Mouse (Mus musculus) CD4-positive, CD25-positive, alpha-beta regulatory T cell, adult 2 months (primary cell): Measurements from ENCODE around the gene Zfp445.
A peak's percentile ranks its signal among the peaks of the same experiment; 100 is the strongest.
"Not testable (repeated sequence)": the region's sequence is repeated elsewhere in the genome, so short reads cannot be mapped to it uniquely, and the experiment has no call there.

ENCODE experiments used
- DNase-seq: peaks from one replicate; pipeline ENCODE4 v3.0.0-alpha.2; 2012; ENCODE audit warnings: low read depth, low spot score

Zfp445 gene

DNA sequence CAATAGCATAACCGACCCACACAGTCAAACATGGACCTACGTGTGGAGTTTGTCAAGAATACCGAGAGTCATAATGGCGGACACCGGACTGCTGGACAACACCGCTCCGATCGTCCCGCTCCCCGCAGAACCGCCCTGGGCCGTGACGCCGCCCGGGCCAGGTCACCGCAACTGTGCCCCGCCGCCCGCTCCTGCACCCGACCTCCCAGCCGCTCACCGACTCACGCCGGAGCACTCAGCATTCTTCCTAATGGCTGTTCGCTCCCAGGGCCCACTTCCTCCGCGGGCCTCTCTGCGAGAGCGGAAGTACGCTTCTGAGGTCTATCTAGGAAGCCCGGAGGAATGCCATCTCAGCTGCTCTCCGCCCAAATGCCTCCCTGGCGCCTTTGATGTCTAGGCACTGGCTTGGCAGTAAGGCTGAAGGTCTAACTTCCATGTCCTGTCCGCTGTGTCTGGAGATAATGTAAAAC, at the start of gene Zfp445:
Zfp445 (minus strand) TSS at position 310 of the 470 bp plus-strand sequence.
- DNase-seq: peak; percentile 92

DNA sequence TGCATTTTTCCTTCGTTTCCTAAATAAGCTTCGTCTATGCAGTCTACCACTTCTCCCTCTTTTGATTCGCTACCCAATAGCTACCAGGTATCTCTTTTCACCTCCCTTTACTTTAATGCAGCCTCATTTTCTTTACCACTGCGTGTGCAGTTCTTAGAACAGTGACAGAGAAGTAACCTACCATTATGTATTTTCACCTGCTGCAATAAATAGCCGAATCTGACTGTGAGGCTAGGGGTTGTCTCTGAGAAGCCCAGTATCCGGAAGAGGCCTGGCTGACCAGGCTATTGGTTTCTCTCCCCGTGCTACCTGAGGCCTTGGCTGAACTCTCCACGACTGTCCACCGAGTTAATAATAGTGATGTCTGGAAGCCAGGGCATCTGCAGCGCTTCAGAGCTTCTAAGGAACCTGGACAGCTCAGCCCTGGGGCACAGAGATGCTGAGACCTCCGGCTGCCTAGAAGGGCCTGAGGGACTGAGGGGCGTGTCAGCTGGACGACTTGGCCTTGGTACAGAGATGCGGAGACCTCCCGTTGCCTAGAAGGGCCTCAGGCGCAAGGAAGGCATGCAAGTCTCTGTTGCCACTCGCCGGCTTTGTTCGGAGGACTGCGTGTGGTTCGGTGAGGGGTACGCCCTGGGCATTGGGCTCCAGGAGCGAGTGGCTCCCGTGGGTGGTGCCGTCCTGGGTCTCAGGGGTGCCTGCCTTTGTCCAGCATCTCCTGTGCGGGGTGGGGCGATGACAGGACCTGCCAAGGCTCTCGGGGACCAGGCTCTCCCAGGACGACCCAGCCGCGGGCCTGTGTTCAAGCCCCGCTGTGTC, 37.1 kb upstream of the Zfp445 start:
- no peak for DNase-seq

DNA sequence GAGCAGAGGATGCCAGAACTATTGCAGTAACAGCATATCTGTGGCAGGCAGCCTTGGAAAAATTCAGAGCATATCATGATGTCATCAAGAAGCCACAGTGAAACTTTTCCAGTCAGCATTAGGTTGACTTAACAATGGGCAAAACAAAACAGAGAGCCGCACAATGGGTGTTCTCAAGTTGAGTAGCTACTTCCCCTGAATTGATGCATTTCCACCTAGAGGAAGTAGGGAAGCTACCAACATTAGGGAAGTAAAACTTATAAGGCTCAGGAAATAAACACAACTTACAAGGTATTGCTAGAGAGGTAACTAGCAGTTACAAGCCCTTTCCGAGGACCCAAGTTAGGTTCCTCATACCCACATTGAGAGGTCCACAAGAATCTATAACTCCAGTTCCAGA, 35.2 kb upstream of the Zfp445 start:
- no peak for DNase-seq

DNA sequence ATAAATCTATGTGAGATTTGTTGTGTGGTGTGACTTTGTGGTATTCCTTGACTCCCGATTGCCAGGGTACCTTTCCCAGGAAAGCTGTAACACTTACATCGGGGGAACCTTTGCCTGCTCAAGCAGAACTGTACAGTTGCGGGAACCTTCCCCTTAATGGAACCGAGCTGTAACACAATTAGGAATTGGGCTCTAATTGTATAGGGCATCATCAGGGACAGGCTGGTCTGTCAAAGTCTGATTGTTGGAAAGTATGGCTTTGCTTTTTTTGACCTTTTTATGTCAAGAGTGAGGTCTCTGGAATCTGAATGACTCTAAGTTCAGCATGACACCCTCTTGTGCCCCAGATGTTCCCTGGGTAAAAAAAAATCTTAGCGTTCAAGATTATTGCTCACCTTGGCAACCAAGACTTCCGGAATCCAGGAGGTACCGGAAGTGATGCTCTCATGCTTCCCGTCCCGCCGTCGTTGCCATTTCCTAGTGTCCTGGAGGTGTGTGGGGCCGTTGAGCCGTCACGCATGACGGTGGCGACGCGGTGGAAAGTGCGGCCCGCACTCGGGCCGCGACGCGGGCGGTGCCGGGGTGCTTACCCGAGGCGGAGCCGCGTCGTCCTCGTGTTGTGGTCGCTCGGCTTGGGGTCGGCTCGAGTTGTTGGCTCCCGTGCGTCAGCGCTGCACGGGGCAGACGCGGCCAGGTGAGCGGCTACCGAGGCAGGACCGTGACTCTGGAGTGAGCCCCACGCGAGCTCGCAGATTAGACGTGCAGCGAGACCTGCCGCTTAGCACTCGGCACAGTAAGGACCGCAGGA, 20.8 kb upstream of the Zfp445 start:
- peak; percentile 89 for DNase-seq

DNA sequence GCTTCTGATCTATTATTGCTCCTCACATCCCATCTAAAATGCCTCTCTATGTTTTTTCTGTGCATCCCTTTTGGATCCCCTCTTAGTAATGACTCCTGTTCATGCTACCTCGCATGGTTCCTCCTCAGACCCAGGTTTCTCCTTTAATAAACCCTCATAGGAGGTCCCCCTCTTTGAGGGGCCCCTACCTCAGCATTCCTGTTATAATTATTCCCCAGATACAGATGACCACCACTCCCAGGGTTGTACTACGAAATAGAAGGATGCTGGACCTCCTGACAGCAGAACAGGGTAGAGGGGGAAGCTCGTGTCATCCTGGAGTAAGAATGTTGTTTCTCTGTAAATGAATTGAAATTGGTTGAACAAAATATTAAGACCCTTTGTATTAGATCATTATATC, 19.6 kb upstream of the Zfp445 start, which contains the start of gene Zkscan7:
Zkscan7 (plus strand) TSS at position 301 of the 400 bp plus-strand sequence.
- no peak for DNase-seq

DNA sequence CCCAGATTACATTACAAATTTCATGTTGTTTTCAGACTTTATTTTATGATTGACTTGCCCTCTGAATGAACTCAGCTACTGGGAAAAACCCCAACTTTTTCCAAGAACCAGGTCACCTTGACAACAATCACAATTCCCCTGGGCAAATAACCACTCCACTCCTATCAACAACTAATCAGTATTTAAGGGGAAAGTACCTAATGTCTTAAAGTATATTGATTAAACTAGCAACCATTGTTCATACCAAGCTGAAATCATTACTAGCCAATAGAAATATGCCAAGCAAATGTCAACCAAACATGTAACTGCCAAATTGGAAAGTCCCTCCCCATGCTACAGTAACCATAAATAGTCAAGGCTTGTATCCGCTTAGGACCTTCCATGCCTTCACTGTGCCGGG, 9.3 kb upstream of the Zfp445 start:
- peak; percentile 27 for DNase-seq

DNA sequence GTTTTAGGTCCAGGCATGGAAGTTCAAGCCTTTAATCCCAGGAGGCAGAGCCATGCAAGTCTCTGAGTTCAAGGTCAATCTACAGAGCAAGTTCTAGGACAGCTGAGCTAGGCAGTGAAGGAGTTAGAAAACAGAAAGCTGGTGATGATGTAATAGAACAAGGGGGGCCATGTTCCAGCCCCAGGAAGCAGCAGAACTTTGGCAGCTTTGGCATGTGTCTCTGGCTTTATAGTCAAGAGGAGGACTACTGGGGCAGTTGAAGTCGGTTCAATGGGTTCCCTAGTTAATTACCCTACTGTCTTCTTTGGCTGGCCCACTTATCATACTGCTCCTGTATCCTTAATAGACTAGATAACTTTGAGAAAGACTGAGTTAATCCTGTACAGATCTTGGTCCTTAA, 8.8 kb upstream of the Zfp445 start:
- DNase-seq: no peak

DNA sequence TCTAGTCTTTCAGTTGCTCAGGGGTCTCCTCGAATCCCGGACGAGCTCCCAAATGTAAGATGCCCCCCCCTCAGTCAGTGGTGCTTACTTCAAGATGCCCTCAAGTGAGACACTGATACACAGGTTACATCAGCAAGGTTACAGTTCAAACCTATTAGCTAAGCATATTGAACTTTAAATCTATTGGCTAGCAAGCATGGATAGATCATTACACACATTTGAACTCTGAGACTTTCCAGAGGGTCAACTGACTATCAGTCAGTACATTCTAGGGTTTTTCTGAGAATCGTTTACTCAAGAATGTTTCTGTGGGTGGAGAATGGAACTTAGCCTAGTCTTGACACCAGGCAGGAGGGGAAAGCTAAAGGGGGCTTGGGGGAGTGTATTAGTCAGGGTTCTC, 6.8 kb upstream of the Zfp445 start:
- no peak for DNase-seq

DNA sequence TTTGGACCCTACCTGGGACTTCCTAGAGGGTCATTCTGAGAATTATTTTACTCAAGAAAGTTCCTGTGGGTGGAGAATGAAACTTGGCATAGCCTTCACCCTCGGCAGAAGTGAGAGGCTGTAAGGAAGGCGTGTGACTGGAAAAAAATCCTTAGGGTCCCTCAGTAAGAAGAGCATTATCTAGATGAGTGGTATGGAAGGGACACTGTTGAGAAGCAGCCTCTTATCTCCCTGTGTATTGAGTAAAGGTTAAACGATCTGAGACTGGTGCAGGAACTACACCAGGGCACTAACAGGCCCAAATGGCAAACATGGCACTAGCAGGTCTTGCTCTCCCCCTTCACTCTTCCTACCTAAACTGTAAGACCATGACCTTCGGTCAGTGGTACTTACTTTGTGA, 386 bp upstream of the Zfp445 start:
- no peak for DNase-seq

DNA sequence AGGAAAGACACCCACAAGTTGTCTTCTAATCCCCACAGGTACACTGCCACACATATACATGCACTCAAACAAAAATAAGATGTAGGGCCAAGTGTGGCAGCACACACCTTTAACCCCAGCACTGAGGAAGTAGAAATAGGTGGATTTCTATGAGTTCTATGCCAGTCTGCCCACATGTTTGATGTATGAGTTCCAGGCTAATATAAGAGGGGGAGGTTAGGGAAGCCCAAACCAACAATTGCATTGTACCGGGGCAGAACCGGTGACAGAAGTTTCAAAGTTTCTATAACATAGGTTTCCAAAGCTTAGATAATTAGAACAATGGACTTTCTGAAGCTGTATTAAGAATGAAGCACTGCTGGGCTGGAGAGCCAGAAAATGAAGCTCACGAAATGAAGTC, 958 bp downstream of the Zfp445 start:
- peak; percentile 7 for DNase-seq

DNA sequence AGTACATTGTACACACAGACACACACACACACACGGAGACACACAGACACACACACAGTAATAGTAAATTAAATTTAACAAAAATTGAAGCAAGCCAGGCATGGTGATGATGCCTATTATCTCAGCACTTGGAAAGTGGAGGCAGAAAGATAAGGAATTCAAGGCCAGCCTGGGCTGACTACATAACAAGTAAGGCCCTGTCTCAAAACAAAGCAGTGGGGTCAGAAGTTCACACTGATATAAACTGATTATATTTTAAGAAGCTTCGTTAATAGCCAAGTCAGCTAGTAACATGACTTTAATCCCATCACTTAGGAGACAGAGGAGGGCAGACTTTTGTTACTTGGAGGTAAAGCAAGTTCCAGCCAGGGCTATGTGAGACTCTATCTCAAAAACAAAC, 2.1 kb downstream of the Zfp445 start:
- DNase-seq: no peak

DNA sequence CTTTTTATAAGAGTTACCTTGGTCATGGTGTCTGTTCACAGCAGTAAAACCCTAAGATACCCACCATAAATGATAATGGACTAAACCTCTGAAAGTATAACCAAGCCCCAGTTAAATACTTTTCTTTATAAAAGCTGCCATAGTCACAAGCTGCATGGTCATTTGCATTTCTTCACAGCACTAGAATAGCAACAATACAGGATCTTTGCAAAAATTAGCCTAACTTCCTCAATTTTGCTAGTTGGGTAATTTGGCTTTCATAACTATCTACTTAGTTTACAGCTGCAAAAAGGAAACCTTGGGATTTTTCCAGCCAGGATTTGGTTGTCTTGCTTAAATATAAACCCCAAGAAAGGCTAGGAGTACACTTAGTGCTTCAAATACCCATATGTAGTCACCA, 5.1 kb downstream of the Zfp445 start:
- no peak for DNase-seq

DNA sequence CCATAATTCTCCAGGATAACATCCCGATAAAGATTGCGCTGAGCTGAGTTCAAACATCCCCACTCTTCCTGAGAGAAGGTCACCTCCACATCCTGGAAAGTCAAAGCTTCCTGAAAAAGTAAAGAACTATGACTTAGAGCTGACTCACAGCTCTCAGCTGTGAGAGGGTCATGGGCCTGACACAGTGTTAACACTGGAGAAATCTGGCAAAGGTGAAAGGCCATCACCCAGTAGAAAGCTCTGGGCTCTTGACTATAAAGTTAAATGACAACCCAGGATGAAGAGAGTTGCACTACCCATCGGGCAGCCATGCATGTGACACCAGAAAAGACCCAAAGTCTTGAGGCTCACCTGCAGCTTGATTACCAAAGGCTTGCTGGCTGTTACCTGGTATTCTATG, 9.1 kb downstream of the Zfp445 start:
- no peak for DNase-seq

DNA sequence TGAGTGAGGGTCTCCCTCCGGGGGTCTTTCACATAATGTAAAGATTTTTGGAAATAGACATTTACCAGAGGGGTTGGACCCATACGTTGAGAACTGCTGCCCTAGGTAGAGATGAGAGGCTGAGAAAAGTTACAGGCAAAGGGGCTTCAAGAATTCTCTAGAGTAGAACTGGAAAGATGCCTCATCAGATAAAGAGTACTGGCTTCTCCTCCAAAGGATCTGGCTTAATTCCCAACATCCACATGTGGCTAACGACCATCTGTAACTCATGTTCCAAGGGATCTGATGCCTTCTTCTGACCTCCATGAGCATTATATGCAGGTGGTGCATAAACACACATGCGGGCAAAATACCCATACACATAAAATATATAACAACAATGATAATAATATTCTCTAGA, 10.2 kb downstream of the Zfp445 start:
- DNase-seq: no peak

DNA sequence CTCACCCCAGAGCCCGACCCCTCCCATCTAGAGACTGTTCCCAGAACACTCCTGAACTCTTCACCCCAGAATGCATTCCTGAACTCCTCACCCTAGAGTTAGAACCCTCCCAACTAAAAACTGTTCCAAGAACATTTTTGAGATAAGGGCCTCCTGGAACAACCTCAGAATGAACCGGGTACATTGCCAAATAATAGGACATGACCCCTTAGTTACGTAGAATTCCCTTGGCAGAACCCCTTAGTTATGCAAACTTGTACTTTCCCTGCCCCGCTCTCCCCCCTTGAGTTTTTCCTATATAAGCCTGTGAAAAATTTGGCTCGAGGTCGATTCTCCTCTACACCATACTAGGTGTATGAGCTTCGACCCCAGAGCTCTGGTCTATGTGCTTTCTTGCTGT, 10.7 kb downstream of the Zfp445 start:
- not testable (repeated sequence) for DNase-seq

DNA sequence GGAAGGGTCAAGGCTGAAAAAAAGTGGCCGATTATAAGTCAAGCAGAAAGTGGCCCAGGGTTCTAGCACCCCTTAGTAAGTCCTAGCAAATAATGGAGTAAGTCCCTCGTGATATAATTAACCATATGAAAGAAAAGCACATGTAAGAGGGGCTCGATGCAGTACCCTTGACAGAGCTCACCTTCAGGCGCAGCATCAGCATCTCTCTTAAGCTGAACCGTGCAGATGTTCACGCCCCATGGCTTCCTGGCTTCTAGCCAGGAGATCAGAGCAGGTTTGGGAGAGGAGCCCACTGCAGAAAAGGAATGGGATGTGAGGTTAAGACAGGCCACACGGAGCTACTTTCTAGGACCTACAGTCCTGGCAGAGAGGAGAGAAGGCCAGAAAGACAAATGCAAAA, 11.3 kb downstream of the Zfp445 start:
- no peak for DNase-seq

DNA sequence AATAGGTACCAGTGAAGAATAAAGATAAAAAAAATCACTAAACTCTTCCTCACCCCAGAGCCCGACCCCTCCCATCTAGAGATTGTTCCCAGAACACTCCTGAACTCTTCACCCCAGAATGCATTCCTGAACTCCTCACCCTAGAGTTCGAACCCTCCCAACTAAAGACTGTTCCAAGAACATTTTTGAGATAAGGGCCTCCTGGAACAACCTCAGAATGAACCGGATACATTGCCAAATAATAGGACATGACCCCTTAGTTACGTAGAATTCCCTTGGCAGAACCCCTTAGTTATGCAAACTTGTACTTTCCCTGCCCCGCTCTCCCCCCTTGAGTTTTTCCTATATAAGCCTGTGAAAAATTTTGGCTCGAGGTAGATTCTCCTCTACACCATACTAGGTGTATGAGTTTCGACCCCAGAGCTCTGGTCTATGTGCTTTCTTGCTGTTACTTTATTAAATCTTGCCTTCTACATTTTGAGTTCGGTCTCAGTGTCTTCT, 17.9 kb downstream of the Zfp445 start:
- not testable (repeated sequence) for DNase-seq

DNA sequence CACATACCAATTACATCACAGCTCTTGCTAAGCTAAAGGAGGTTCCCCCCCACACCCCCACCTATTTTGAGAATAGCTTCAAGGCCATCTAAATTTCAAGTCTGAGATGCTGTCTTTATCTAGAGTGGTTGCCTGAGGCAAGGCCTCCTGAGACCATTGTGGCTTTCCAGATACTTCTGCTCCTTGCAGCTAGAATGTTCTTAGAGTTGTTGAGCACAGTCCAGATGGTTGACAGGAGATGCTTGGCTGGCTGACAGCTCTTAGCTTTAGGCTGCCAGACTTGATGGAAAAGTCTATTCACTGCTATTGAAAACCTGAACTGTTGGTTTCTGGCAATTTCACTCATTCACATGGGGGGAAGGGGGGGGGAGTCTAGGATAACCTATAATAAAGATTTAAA, 19.6 kb downstream of the Zfp445 start:
- DNase-seq: no peak

DNA sequence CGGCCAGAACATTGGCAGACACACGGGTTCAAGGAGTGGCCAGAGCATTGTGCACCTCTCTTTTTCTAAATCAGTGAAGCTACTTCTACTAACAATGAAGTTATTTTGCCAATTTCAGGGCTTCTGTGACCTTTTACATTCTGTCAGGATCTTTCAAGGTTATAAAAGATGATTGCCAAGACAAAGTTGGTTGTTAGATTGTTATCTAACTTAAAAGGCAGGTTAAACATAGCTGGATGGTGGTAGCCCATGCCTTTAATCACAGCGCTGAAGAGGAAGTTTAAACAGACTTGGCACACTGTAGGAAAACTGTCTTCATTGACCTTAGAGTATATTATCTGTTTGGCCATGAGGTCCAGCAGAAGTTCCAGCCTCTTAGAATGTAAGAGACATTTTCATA, 20.2 kb downstream of the Zfp445 start:
- no peak for DNase-seq

DNA sequence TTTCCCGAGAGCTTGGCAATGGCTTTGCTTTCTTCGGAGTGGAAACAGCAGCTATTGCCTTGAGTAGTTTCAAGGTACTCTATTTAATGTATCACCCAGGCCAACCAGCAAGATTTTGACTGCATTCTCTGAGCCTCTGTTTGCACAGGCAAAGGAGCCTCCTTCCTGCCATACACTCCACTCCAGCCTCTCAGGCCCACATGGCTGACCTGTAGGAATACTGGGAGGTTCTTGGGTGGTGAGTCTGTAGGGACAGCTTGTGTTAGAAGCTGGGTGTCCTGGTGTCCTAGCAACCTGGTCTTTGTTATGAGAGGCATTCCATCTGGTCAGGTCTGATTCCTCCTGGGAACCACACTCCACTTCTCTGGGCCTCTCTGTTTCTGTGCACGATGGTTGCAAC, 22.0 kb downstream of the Zfp445 start, which contains the start of gene Gm35549:
Gm35549 (minus strand) TSS at position 276 of the 400 bp plus-strand sequence.
- DNase-seq: no peak

DNA sequence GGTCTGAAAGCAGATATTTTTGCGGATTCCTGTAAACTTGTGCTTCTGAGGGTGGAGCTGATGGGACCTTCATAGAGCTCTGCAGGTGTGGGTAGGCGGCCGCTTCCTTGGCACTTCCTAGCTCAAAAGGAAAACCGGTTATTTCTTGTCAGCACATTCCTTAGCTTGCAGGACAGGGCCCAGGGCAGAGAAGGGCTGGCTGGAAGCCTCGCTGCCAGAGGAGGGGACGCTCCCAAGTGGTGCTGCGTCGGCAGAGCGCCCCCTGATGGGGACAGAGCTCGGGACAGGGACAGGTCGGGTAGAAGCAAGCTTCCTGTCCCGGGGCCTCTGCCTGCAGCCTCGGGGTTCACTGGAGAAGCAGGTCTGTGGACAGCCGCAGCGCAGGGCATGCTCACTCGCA, 28.1 kb downstream of the Zfp445 start:
- DNase-seq: peak; percentile 8

DNA sequence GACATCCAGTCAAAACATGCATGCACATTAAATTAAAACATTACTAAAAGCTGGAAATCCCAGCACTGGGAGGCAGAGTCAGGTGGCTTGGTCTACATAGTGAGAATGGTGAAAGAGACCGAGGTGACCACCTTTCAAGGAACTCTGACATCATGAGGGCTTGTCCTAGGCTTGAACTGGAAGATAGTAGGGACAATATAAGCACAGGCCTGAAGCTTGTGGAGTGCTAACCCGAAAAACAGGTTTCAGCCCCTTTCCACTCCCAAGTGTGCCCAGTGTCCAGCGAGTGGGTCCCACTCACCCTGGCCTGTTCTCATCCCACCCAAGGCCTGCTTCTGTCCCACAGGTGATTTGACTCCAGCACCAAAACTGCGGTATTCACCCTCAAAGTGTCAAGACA, 28.6 kb downstream of the Zfp445 start:
- no peak for DNase-seq
